Mouse (Mus musculus) embryonic stem cell, embryonic (primary cell): ENCODE results near the gene Mast3.

ENCODE experiments used
- CTCF ChIA-PET, 4 experiments: fragments of 300-600 bp in 2 of 4; fragments of 350-600 bp in 2 of 4; sonication (Branson Sonifier 250); formaldehyde crosslinking; loops; one replicate each; lab custom pipeline; 2022; ENCODE audit warnings: inconsistent platforms in 2 of 4; lab: Charles Lee
- POLR2A ChIA-PET, 4 experiments: fragments of 300-600 bp in 2 of 4; fragments of 350-600 bp in 2 of 4; sonication (Branson Sonifier 250); formaldehyde crosslinking; loops; one replicate each; lab custom pipeline; 2022; ENCODE audit warnings: antibody characterized with exemption in 4 of 4, inconsistent platforms in 1 of 4; lab: Charles Lee

Mast3 gene

DNA sequence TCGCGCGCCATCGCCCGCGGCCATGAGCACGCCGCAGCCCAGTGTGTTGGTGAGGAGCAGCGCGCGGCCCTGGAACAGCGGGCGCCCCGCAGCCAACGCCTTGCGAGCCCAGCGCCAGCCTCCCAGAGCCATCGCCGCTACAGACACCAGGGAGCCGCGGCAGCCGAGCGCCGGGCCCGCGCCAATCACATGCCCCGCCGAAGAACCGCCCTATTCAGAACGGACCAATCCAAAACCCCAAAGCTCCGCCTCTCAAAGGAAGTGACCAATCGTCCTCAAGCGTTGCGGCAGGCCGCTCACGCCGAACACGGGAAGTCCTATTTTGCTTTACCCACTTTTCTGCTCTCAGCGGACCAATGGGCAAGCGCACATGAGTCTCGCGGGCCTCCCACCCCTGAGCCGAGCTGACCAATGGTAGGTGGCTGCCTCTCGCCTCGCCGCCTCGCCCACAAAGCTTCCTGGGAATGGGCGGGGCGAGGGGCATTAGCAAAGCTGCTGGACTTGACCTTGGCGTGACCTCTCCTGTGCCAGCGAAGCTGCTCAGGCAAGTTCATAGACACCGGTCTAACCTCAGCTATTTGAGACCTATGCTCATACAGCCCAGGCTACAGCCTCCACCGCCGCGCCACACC is 44.0 kb downstream of the Mast3 start, which contains the start of gene Mpv17l2:
Gene Mpv17l2, minus strand, starts transcription at position 172 of the 632 bp plus-strand sequence.
- CTCF ChIA-PET = interaction anchor here in 3 of 4 experiments (0.6 to 2.0 kb wide), 26 partner anchors 8 to 152 kb away, joined by 3 to 10 read pairs (median 4); partner anchors contain the start of genes Gm3336 (in 3 of the 3), Arrdc2 (in 1 of the 3), Lsm4 (in 1 of the 3) and Pde4c (in 1 of the 3)
- POLR2A ChIA-PET = interaction anchor here (0.6 to 12.4 kb wide), 69 partner anchors 8 to 809 kb away, joined by 3 to 201 read pairs (median 4); partner anchors contain the start of genes Arrdc2 (in 4 of the 4), Jund (in 3 of the 4), Pik3r2 (in 3 of the 4) and Mast3 (in 2 of the 4)

DNA sequence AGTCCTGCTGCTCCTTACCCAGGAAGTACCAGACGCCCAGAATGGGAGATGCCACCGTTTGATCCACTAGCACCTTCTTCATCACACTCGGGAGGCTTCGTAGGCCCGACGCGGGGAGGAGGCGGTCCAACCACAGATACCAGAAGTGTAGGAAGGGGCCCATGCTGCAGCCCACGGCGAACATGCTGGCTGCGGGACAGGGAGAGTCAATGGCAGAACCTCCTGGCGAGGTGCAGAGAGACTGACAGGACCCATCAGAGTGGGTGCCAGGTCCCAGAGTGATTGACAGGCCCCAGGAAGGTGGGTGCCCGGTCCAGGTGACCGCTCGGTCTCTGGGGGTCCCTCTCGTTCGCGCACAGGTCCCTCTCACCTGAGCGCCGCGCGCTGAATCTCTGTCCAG is 44.5 kb downstream of the Mast3 start:
- POLR2A ChIA-PET = interaction anchor here (0.6 to 12.4 kb wide), 50 partner anchors 8 to 810 kb away, joined by 3 to 201 read pairs (median 6); partner anchors contain the start of genes Arrdc2 (in 4 of the 4), Jund (in 3 of the 4), Pik3r2 (in 3 of the 4) and Mast3 (in 2 of the 4)
- CTCF ChIA-PET = interaction anchor here in 3 of 4 experiments (0.6 to 1.2 kb wide), 20 partner anchors 8 to 151 kb away, joined by 3 to 10 read pairs (median 4); partner anchors contain the start of genes Gm3336 (in 2 of the 3), Lsm4 (in 1 of the 3), Pde4c (in 1 of the 3) and Pik3r2 (in 1 of the 3)

DNA sequence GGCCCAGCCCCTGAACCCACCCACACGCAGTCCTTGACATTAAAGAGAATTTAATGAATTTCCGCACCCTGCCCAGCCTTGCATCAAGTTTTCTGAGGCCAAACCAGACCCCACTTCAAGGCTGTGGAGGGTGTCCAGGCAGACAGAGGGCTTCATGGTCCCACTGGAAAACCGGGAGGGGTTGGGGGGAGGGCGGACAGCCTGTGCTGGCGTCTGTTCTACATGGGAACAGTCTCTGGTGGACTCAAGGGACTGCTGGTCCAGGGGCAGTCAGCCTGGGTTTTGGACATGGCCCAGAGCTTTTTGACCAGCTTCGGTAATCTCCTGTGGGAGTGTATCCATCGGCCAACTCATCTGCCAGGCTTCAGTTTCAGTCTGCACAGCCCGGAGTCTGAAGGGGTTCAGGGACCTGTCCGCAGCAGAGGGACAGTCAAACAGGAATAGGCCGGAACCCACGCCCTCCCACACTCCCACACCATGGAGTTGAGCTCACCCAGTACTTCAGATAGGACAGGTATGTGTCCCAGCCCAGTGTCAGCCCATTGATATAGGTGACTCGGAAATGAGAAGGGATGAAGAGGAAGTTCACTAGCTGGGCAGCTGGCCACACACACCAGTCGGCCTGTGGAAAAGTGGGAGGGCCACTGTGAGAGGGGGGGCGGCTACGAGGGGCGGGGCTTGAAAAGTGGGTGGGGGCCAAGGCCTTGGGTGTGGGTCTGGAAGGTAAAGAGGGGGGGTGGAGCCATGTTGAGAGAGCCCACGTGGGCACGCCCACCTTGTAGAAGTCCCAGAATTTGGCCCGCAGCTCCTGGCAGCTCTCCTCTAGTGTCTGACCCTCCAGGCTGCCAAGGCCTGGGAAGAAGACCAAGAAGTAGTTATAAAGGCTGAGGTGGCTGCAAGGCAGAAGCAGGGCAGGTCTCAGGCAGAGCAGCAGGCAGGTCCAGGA is 46.0 kb downstream of the Mast3 start:
- POLR2A ChIA-PET = interaction anchor here (0.6 to 14.5 kb wide), 22 partner anchors 6 to 149 kb away, joined by 3 to 148 read pairs (median 4); partner anchors contain the start of genes Jund (in 3 of the 4), Arrdc2 (in 2 of the 4), Lsm4 (in 2 of the 4) and Gm3336 (in 1 of the 4)
- CTCF ChIA-PET = interaction anchor here in 3 of 4 experiments (0.6 to 2.0 kb wide), 8 partner anchors 10 to 165 kb away, joined by 3 to 9 read pairs (median 4); partner anchors contain the start of genes Gm3336 (in 2 of the 3) and Isyna1 (in 1 of the 3)

DNA sequence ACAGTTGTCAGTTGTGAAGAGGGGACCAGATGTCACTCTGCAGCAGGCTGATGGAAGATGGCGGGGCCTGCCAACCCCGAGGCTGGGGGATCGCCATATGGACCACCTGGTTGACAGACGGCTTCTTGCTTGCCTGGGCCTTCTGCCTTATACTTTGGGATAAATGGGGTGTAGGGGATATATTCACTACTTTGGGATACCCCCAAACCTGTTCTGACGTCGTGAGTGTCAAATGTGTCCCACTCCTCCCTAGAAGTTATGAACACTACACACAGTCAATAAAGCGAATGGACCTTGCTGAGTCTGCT is 46.6 kb downstream of the Mast3 start:
- CTCF ChIA-PET = interaction anchor here in 3 of 4 experiments (0.7 to 7.8 kb wide), 12 partner anchors 9 to 164 kb away, joined by 3 to 79 read pairs (median 5); partner anchors contain the start of genes Gm3336 (in 3 of the 3), Isyna1 (in 1 of the 3) and Pde4c (in 1 of the 3)
- POLR2A ChIA-PET = interaction anchor here (0.8 to 14.5 kb wide), 20 partner anchors 7 to 148 kb away, joined by 3 to 148 read pairs (median 6); partner anchors contain the start of genes Jund (in 3 of the 4), Arrdc2 (in 2 of the 4), Pik3r2 (in 2 of the 4) and Lsm4 (in 1 of the 4)

DNA sequence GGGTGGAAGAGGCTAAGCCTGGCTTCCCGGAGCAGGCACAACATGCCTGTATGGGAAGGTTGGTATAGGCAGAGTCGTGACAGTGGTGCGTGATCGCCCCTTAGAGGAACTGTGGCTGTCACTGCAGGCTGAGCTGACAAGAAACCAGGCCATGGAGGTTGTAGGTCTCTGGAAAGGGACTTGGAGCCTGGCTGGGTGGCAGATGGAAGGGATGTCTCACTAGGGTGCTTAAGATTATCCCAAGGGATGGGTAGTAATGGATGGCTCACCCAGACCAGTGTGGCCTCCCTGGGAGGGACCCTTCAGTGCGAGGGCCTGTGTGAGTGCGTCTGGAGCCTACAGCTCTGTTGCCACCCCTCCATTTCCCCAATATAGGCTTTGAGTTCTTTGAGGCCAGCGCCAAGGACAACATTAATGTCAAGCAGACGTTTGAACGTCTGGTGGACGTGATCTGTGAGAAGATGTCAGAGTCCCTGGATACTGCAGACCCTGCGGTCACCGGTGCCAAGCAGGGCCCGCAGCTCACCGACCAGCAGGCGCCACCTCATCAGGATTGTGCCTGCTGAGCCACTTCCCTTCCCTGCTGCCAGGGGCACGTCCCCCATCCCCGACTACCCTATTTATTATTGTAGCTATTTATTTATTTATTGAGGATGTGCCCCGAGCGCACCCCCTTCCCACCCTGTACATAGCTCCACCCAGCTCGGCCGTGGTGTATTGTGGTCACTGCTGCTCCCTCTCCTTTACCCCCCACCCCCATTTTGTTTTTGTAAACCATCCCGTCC is 47.1 kb downstream of the Mast3 start:
- POLR2A ChIA-PET = interaction anchor here (0.7 to 14.5 kb wide), 28 partner anchors 8 to 148 kb away, joined by 3 to 148 read pairs (median 4); partner anchors contain the start of genes Jund (in 3 of the 4), Arrdc2 (in 2 of the 4), Pik3r2 (in 2 of the 4) and Gm3336 (in 1 of the 4)
- CTCF ChIA-PET = interaction anchor here in 3 of 4 experiments (0.6 to 7.8 kb wide), 20 partner anchors 9 to 146 kb away, joined by 3 to 79 read pairs (median 4); partner anchors contain the start of genes Gm3336 (in 3 of the 3), Arrdc2 (in 2 of the 3), Lsm4 (in 2 of the 3) and Jund (in 1 of the 3)

DNA sequence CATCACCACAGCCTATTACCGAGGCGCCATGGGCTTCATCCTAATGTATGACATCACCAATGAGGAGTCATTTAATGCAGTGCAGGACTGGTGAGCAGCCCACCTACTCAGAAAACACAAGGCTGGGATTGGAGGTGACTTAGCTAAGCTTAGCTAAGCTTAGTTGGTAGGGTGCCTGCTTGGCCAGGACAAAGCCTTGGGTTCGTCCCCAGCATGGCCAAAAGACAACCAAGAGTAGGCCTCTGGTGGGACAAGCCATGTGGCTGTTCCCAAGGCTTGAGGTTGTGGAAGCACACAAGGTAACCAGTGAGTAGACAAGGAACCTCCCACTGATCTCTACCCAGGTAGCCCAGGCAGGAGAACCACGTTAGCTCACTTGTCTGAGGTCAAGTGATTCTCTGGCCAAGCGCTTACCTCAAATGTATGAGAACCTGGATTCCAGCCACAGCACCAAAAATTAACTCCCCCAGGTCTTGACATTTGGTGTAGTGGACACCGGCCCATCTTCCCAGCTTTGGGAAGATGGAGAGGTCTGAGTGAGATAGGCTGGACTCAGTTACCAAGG is 48.3 kb downstream of the Mast3 start:
- ChIA-PET CTCF (interaction anchor here in 2 of 4 experiments (1.2 to 7.8 kb wide), 8 partner anchors 10 to 89 kb away, joined by 4 to 79 read pairs (median 6); partner anchors contain the start of genes Gm3336 (in 2 of the 2), Arrdc2 (in 1 of the 2), Lsm4 (in 1 of the 2) and Pde4c (in 1 of the 2)), POLR2A (interaction anchor here in 3 of 4 experiments (0.6 to 14.5 kb wide), 20 partner anchors 9 to 140 kb away, joined by 3 to 148 read pairs (median 4); partner anchors contain the start of genes Arrdc2 (in 2 of the 3), Jund (in 2 of the 3), Gm3336 (in 1 of the 3) and Il12rb1 (in 1 of the 3))

DNA sequence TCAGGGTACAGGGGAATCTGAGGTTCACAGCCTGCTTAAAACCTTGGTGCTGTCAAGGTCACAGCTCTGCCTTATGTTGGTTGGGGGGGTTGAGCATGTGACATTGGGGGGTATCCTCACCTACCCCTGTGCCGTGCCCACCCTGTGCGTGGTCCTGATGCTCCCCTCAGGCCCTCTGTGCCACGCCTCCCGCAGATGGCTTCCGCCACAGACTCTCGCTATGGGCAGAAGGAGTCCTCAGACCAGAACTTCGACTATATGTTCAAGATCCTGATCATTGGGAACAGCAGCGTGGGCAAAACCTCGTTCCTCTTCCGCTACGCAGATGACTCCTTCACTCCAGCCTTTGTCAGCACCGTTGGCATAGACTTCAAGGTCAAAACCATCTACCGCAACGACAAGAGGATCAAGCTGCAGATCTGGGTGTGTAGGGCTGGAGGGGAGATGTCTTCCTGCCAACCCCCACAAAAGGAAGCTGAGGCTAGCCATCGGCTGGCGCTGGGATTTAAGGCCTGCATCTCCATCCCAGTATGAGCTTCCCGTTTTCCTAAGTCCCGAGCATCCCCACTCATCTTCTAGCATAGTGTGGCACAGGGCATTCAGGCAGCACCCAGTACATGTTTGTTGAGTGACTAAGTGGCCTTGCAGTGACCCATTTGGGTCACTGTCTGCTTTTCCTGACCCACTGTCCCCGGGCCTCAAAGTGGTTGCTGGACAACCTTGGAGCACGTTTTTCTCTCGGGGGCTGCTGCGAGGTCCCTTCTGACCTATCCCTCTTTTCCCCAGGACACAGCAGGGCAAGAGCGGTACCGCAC is 49.0 kb downstream of the Mast3 start:
- POLR2A ChIA-PET = interaction anchor here (0.6 to 14.5 kb wide), 24 partner anchors 8 to 146 kb away, joined by 3 to 148 read pairs (median 6); partner anchors contain the start of genes Jund (in 3 of the 4), Arrdc2 (in 2 of the 4), Gm3336 (in 1 of the 4) and Iqcn (in 1 of the 4)
- CTCF ChIA-PET = interaction anchor here in 2 of 4 experiments (0.8 to 7.8 kb wide), 5 partner anchors 7 to 145 kb away, joined by 3 to 79 read pairs (median 8); partner anchors contain the start of genes Gm3336 (in 1 of the 2) and Pde4c (in 1 of the 2)

DNA sequence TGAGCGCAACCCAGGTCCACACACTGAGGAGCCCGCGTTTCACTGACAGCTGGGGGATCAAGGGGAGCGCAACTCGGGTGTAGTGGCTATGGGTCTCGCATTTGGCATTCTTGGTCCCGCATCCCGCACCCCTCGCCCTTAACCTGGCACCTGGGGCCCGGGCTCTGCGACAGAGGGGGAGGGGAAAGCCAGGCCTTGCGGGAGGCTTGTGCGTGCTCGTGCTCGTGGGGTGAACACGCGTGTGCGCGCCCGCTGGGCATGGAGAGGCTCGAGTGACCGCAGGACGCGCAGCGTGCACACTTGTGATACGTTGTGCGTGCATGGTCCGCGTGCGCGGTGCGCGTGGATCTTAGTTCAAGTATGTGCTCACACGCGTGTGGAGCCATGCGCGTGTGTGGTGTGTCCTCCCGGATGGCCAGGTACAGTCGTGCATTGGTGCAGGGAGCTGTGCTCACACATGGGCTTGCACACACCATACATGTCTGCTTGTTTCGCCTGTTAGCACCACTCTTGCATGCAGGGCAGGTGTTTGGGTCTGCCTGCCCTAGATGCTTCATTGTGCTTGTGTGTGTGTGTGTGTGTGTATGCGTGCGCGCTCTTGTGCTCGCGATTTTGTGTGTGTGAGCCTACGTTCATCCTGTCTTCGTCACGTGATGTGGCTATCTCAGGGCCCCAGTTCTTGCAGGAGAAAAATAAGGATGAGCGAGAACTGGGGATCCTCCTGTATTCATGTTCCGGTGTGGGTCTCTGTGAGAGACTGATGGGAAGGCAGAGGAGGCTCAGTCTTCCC is 49.8 kb downstream of the Mast3 start:
- CTCF ChIA-PET = interaction anchor here (0.5 to 7.8 kb wide), 25 partner anchors 8 to 764 kb away, joined by 3 to 79 read pairs (median 4); partner anchors contain the start of genes Gm3336 (in 3 of the 4), Lsm4 (in 1 of the 4) and Pde4c (in 1 of the 4)

DNA sequence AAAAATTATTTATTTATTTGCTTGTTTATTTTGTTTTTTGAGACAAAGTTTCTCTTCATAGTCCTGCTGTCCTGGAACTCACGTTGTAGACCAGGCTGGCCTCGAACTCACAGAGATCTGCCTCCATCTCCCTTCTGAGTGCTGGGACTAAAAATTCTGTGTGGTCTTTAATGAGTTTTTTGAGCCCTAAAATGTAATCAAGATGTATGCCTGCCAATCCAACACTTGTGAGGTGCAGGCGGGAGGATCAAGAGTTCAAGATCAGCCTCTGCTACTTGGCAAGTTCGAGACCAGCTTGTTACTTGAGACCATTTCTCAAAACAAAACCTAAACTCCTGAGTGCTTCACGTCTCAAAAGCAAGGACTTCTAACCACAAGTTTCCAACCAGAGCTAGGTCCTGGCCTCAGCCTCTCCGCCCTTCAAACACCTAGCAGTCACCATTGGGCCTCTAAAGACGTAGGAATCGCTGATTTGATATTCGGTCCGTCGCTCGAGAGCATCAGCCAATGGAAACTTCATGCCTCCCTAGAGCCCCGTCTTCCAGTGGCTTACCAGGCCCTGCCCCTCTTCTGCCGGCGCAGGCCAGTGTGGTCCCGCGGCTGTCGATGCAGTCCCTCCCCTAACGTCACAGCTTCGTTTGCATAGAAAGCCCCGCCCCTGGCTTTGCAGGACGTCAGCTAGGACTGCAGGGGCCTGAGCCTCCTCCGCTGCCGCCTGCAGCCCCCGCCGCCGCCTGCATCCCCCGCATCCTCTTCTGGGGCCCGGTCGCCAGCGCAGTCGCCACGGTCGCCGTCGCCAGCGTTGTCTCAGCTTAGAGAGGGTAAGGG is 50.6 kb downstream of the Mast3 start, which contains the start of gene Rab3a:
Gene Rab3a, plus strand, starts transcription at position 637 of the 828 bp plus-strand sequence.
- ChIA-PET POLR2A (interaction anchor here (0.5 to 14.5 kb wide), 69 partner anchors 8 to 249 kb away, joined by 3 to 148 read pairs (median 5); partner anchors contain the start of genes Arrdc2 (in 3 of the 4), Gm3336 (in 3 of the 4), Jund (in 3 of the 4) and Rpl18a (in 3 of the 4)), CTCF (interaction anchor here (0.5 to 7.8 kb wide), 27 partner anchors 9 to 922 kb away, joined by 3 to 79 read pairs (median 4); partner anchors contain the start of genes Gm3336 (in 3 of the 4), Jak3 (in 1 of the 4), Lsm4 (in 1 of the 4) and Pde4c (in 1 of the 4))

More for the DNA sequence above, 49.8 kb downstream of the Mast3 start:
- POLR2A ChIA-PET = interaction anchor here (0.5 to 14.5 kb wide), 69 partner anchors 9 to 250 kb away, joined by 3 to 148 read pairs (median 4); partner anchors contain the start of genes Jund (in 3 of the 4), Rpl18a (in 3 of the 4), Arrdc2 (in 2 of the 4) and Gm3336 (in 2 of the 4)

DNA sequence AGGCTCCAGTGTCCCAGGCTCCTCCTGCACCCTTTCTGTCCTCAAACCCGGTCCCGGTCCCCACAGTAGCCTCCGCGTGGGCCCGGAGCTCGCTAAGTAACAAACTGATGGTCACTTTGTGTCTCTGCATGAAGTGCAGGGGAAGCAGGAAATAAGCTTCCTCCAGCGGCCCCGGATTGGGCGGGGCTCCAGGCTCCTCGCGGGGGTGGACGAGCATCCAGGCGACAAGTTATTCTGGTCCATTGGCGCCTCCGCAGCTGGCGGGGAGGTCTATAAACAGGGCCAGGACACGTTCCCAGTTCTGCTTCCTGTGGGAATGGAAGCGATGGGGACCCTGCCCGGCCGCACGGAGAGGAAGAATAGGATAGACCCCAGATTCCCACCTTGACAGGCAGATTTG is 51.7 kb downstream of the Mast3 start:
- ChIA-PET CTCF (interaction anchor here (0.5 to 7.8 kb wide), 22 partner anchors 10 to 152 kb away, joined by 3 to 79 read pairs (median 4); partner anchors contain the start of genes Gm3336 (in 2 of the 4), Arrdc2 (in 1 of the 4), Lrrc25 (in 1 of the 4) and Lsm4 (in 1 of the 4)), POLR2A (interaction anchor here in 3 of 4 experiments (0.7 to 14.5 kb wide), 30 partner anchors 10 to 144 kb away, joined by 3 to 148 read pairs (median 8); partner anchors contain the start of genes Jund (in 3 of the 3), Arrdc2 (in 2 of the 3), Gm3336 (in 1 of the 3) and Lsm4 (in 1 of the 3))

DNA sequence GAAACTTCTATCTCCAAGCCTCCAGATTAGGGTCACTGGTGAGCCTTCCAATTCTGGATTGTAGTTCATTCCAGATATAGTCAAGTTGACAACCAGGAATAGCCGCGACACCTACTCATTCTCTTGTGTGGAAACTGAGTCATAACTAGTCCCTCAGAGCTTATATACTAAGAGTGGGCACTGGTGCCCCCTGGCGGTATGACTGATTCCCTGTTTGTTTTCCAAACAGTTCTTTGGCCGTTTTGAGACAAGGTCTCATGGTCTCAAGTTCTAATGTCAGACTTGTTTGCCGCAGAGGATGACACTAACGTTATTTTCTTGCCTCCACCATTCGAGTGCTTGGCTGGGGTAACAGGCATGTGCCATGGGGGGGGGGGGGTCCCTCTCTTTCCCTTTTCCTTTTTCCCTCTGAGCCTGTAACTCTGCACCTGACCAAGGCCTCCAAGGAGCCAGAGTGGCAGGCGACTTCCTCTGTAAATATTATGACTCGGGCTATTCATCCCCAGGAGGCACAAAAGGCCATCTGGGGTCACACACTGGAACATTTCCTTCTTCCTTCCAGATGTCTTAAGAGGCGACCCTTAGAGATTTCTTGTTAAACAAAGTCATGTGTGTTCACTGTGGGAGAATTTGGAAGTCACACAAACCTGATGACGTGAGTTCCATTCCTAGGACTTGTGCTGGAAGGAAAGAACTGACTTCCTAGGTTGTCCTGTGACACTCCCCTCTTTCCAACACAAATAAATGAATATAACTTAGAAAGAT is 52.7 kb downstream of the Mast3 start:
- POLR2A ChIA-PET = interaction anchor here (0.6 to 14.5 kb wide), 37 partner anchors 9 to 145 kb away, joined by 3 to 148 read pairs (median 5); partner anchors contain the start of genes Jund (in 3 of the 4), Arrdc2 (in 2 of the 4), Pde4c (in 2 of the 4) and Lsm4 (in 1 of the 4)
- CTCF ChIA-PET = interaction anchor here (0.5 to 7.8 kb wide), 47 partner anchors 9 to 298 kb away, joined by 3 to 79 read pairs (median 4); partner anchors contain the start of genes Gm3336 (in 4 of the 4), Lsm4 (in 2 of the 4), Mpv17l2 (in 2 of the 4) and Pde4c (in 2 of the 4)
